Mouse (Mus musculus): ENCODE results near the gene Il4. TPM values are rescaled to one million over a fixed set of nuclear protein-coding genes. Genes with fewer than 3 reads are reported as not detected.

The Il4 gene
- 0.58 TPM in 1 of 2 replicates, not detected in the other for polyA plus RNA-seq (2021; fragmentation: Nextera tagmentation)
- long read RNA-seq, experiment 1, partial matches to known transcripts = 0 of 1 reads
- long read RNA-seq, experiment 1, other reads (novel, unspliced or antisense) = 1 of 1 reads
- long read RNA-seq, experiment 2, partial matches to known transcripts = 0 of 2 reads
- long read RNA-seq, experiment 2, other reads (novel, unspliced or antisense) = 2 of 2 reads

GRCm38 (mm10) chr11:53618619-53619198, at the start of gene Il4:
Gene Il4, minus strand, starts transcription at chr11:53618669.

GRCm38 (mm10) chr11:53634556-53634955, 16.1 kb upstream of the Il4 start, which contains the start of gene Il13:
Gene Il13, minus strand, starts transcription at chr11:53634702.

GRCm38 (mm10) chr11:53567224-53568014, 51.0 kb downstream of the Il4 start, which contains the start of gene Kif3a:
Gene Kif3a, plus strand, starts transcription at chr11:53567379.

Other genes with a start within 250 kb of the Il4 start
- not detected in 2 replicates for gene Leap2, start 195.5 kb downstream of the Il4 start, polyA plus RNA-seq (2021; fragmentation: Nextera tagmentation)
- 1,761 and 1,964 TPM in 2 replicates for gene Uqcrq, start 187.8 kb downstream of the Il4 start, polyA plus RNA-seq (2021; fragmentation: Nextera tagmentation)
- gene Gdf9, start 187.6 kb downstream of the Il4 start, polyA plus RNA-seq (2021; fragmentation: Nextera tagmentation) = 1.1 and 1.5 TPM in 2 replicates
- gene Gm10447, start 161.6 kb downstream of the Il4 start, polyA plus RNA-seq (2021; fragmentation: Nextera tagmentation) = 0.04 TPM in 1 of 2 replicates, not detected in the other
- 4.1 and 4.4 TPM in 2 replicates for gene Shroom1, start 161.5 kb downstream of the Il4 start, polyA plus RNA-seq (2021; fragmentation: Nextera tagmentation)
- not detected in 2 replicates for gene Gm9837, start 148.2 kb downstream of the Il4 start, polyA plus RNA-seq (2021; fragmentation: Nextera tagmentation)
- gene Gm9945, start 138.5 kb downstream of the Il4 start, polyA plus RNA-seq (2021; fragmentation: Nextera tagmentation) = 1.2 and 1.8 TPM in 2 replicates
- 31.2 and 38.6 TPM in 2 replicates for gene Sowaha, start 138.4 kb downstream of the Il4 start, polyA plus RNA-seq (2021; fragmentation: Nextera tagmentation)
- 129 and 140 TPM in 2 replicates for gene Sept8, start 99.4 kb downstream of the Il4 start, polyA plus RNA-seq (2021; fragmentation: Nextera tagmentation)
- gene Kif3a, start 51.3 kb downstream of the Il4 start, polyA plus RNA-seq (2021; fragmentation: Nextera tagmentation) = 119 and 137 TPM in 2 replicates
- gene Il13, start 16.0 kb upstream of the Il4 start, polyA plus RNA-seq (2021; fragmentation: Nextera tagmentation) = not detected in 2 replicates
- 4.7 and 6.5 TPM in 2 replicates for gene Rad50, start 88.7 kb upstream of the Il4 start, polyA plus RNA-seq (2021; fragmentation: Nextera tagmentation)
- not detected in 2 replicates for gene Il5, start 102.1 kb upstream of the Il4 start, polyA plus RNA-seq (2021; fragmentation: Nextera tagmentation)
- gene Irf1, start 151.3 kb upstream of the Il4 start, polyA plus RNA-seq (2021; fragmentation: Nextera tagmentation) = 6.1 and 7.3 TPM in 2 replicates
- gene Gm17334, start 154.5 kb upstream of the Il4 start, polyA plus RNA-seq (2021; fragmentation: Nextera tagmentation) = 0.21 and 0.80 TPM in 2 replicates
- gene Gm12216, start 240.6 kb upstream of the Il4 start, polyA plus RNA-seq (2021; fragmentation: Nextera tagmentation) = 1.5 and 2.1 TPM in 2 replicates

Data from left cerebral cortex, adult 6 months (tissue).